Mouse (Mus musculus): ENCODE measurements at regions not wholly inside any gene's neighbourhood (a gene's known extent, or its start where the extent isn't known, plus 50 kb on each side); places are given as distances from the start of the nearest gene placed in this dataset.

DNA sequence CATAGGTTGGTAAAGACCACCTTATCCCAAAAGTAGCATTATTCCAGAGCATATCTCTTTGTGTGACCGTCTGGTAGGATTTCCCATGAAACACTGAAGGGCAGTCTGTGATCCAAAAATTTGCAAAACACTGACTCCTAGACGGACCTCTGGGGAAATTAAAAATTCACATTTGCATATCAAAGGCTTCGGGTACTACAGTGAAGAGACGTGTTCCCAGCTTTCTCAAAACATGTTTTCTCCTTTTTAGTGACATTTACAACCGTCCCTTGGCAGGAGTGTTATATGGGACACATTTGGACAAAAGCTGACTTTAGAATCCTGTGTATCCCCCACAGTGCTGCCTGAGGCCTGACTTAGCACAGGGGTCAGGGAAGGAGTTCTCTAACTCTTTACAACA is 78.8 kb upstream of the Pkdcc start:
- H3K4me1 ChIP-seq (ENCODE audit: insufficient read depth) = no peaks in the 10 kb centered on the region
- H3K4me2 ChIP-seq (ENCODE audit: low read depth, low read length) = no peak overlapping the region
- no peak overlapping the region for H3K9ac ChIP-seq (replicated peaks)
- TF ChIP-seq EP300 (IDR thresholded peaks at IDR 0.05; ENCODE audit: low read depth) = no peak
- TF ChIP-seq CTCF (IDR thresholded peaks at IDR 0.05; ENCODE audit: low read depth) = no peak
- no peak for DNase-seq
- H3K9me3 ChIP-seq (ENCODE audit: low read length) = no peaks in the 10 kb centered on the region
- 77% methylated on average over 5 of the region's 5 CpGs for WGBS (ENCODE audit: insufficient replicate concordance)
- no peak for ATAC-seq
- H3K36me3 ChIP-seq (replicated peaks; ENCODE audit: insufficient read depth, low read length) = no peaks in the 10 kb centered on the region
- no peak overlapping the region for H3K4me3 ChIP-seq (ENCODE audit: low read depth, low read length)
- no peak overlapping the region for H3K27ac ChIP-seq (ENCODE audit: low read depth)
- no peaks in the 10 kb centered on the region for H3K27me3 ChIP-seq (ENCODE audit: insufficient read depth, low read length)

- TF ChIP-seq CTCF (IDR thresholded peaks at IDR 0.05; ENCODE audit: low read depth) = no peak
- no peak for TF ChIP-seq EP300 (IDR thresholded peaks at IDR 0.05; ENCODE audit: low read depth)
Observed at GRCm38 (mm10) chr17:83137720-83138119, 77.4 kb upstream of the Pkdcc start.

GRCm38 (mm10) chr17:83138493-83139417 is 76.3 kb upstream of the Pkdcc start:
- no peaks in the 10 kb centered on the region for H3K36me3 ChIP-seq (replicated peaks; ENCODE audit: insufficient read depth, low read length)
- H3K27ac ChIP-seq (ENCODE audit: low read depth) = no peak overlapping the region
- H3K9me3 ChIP-seq (ENCODE audit: low read length) = no peaks in the 10 kb centered on the region
- 57% methylated on average over 11 of the region's 11 CpGs for WGBS (ENCODE audit: insufficient replicate concordance)
- DNase-seq = no peak
- TF ChIP-seq EP300 (IDR thresholded peaks at IDR 0.05; ENCODE audit: low read depth) (no peak), CTCF (IDR thresholded peaks at IDR 0.05; ENCODE audit: low read depth) (no peak)
- H3K4me1 ChIP-seq (ENCODE audit: insufficient read depth) = no peaks in the 10 kb centered on the region
- no peak for ATAC-seq
- no peak overlapping the region for H3K4me2 ChIP-seq (ENCODE audit: low read depth, low read length)
- no peak overlapping the region for H3K9ac ChIP-seq (replicated peaks)
- H3K27me3 ChIP-seq (ENCODE audit: insufficient read depth, low read length) = no peaks in the 10 kb centered on the region
- H3K4me3 ChIP-seq (ENCODE audit: low read depth, low read length) = no peak overlapping the region

More at GRCm38 (mm10) chr17:83137720-83138119, 77.4 kb upstream of the Pkdcc start:
- ATAC-seq (no peak), DNase-seq (no peak)
- Histone ChIP-seq H3K4me2 (ENCODE audit: low read depth, low read length) (no peak overlapping the region), H3K9me3 (ENCODE audit: low read length) (no peaks in the 10 kb centered on the region), H3K9ac (replicated peaks) (no peak overlapping the region), H3K4me3 (ENCODE audit: low read depth, low read length) (no peak overlapping the region), H3K36me3 (replicated peaks; ENCODE audit: insufficient read depth, low read length) (no peaks in the 10 kb centered on the region), H3K27me3 (ENCODE audit: insufficient read depth, low read length) (no peaks in the 10 kb centered on the region), H3K27ac (ENCODE audit: low read depth) (no peak overlapping the region), H3K4me1 (ENCODE audit: insufficient read depth) (no peaks in the 10 kb centered on the region)
- 42% methylated on average over 7 of the region's 7 CpGs for WGBS (ENCODE audit: insufficient replicate concordance)

DNA sequence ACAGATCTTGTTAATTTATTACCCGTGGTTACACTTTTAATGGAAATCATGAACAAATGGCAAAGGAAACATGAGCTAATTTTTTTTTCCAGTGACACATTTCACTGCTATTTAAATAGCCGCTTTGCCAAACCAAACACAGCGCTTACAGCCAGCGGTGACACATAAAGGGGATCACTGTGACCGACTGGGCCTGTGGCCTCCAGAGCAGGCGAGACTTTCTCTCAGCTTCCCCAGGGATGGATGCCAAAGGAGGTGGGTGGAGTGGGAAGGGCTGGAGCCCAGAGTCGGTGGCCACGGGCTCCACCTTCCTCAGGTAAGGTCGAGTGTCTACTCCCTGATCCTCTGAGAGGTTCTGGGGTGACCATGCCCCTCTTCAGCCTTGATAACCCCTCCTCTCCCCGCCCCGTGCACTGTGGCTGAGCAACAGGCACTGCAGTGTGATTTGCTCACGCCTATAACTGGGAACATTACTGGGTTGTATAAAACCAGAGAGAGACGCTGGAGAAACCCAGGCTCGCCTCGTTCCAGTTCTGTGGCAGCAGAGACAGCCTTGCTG is 66.6 kb upstream of the Pkdcc start:
- H3K4me2 ChIP-seq (ENCODE audit: low read depth, low read length) = no peak overlapping the region
- WGBS (ENCODE audit: insufficient replicate concordance) = 74% methylated on average over 15 of the region's 15 CpGs
- no peak overlapping the region for H3K27ac ChIP-seq (ENCODE audit: low read depth)
- no peak for TF ChIP-seq EP300 (IDR thresholded peaks at IDR 0.05; ENCODE audit: low read depth)
- no peak for TF ChIP-seq CTCF (IDR thresholded peaks at IDR 0.05; ENCODE audit: low read depth)
- no peak overlapping the region for H3K9ac ChIP-seq (replicated peaks)
- peak; percentile 36; the same call in 1 of the 2 replicates for ATAC-seq
- no peak for DNase-seq
- no peak overlapping the region for H3K4me3 ChIP-seq (ENCODE audit: low read depth, low read length)
- no peaks in the 10 kb centered on the region for H3K27me3 ChIP-seq (ENCODE audit: insufficient read depth, low read length)
- no peaks in the 10 kb centered on the region for H3K9me3 ChIP-seq (ENCODE audit: low read length)
- no peaks in the 10 kb centered on the region for H3K4me1 ChIP-seq (ENCODE audit: insufficient read depth)
- no peaks in the 10 kb centered on the region for H3K36me3 ChIP-seq (replicated peaks; ENCODE audit: insufficient read depth, low read length)

GRCm38 (mm10) chr17:83149336-83149735 is 65.8 kb upstream of the Pkdcc start:
- Histone ChIP-seq H3K4me1 (ENCODE audit: insufficient read depth) (no peaks in the 10 kb centered on the region), H3K36me3 (replicated peaks; ENCODE audit: insufficient read depth, low read length) (no peaks in the 10 kb centered on the region), H3K4me3 (ENCODE audit: low read depth, low read length) (no peak overlapping the region), H3K27ac (ENCODE audit: low read depth) (no peak overlapping the region), H3K4me2 (ENCODE audit: low read depth, low read length) (no peak overlapping the region), H3K27me3 (ENCODE audit: insufficient read depth, low read length) (no peaks in the 10 kb centered on the region), H3K9me3 (ENCODE audit: low read length) (no peaks in the 10 kb centered on the region), H3K9ac (replicated peaks) (no peak overlapping the region)
- no peak for DNase-seq
- no peak for TF ChIP-seq CTCF (IDR thresholded peaks at IDR 0.05; ENCODE audit: low read depth)
- no peak for TF ChIP-seq EP300 (IDR thresholded peaks at IDR 0.05; ENCODE audit: low read depth)
- WGBS (ENCODE audit: insufficient replicate concordance) = 81% methylated on average over 6 of the region's 6 CpGs
- no peak for ATAC-seq

- no peaks in the 10 kb centered on the region for H3K4me1 ChIP-seq (ENCODE audit: insufficient read depth)
- no peak overlapping the region for H3K9ac ChIP-seq (replicated peaks)
- no peak overlapping the region for H3K4me2 ChIP-seq (ENCODE audit: low read depth, low read length)
- H3K9me3 ChIP-seq (ENCODE audit: low read length) = no peaks in the 10 kb centered on the region
- H3K36me3 ChIP-seq (replicated peaks; ENCODE audit: insufficient read depth, low read length) = no peaks in the 10 kb centered on the region
- no peak overlapping the region for H3K27ac ChIP-seq (ENCODE audit: low read depth)
- H3K4me3 ChIP-seq (ENCODE audit: low read depth, low read length) = no peak overlapping the region
- 65% methylated on average over 4 of the region's 4 CpGs for WGBS (ENCODE audit: insufficient replicate concordance)
- TF ChIP-seq CTCF (IDR thresholded peaks at IDR 0.05; ENCODE audit: low read depth) (no peak), EP300 (IDR thresholded peaks at IDR 0.05; ENCODE audit: low read depth) (no peak)
- ATAC-seq = no peak
- H3K27me3 ChIP-seq (ENCODE audit: insufficient read depth, low read length) = no peaks in the 10 kb centered on the region
- DNase-seq = no peak
Observed at GRCm38 (mm10) chr17:83155106-83155505, 60.0 kb upstream of the Pkdcc start.

Measured in liver, postnatal 0 days (tissue).